Mouse (Mus musculus) urinary bladder, postnatal 25 days (tissue): Measurements from ENCODE around the gene Nfatc2ip.

ENCODE experiments used
- DNase-seq: peaks from one replicate; pipeline ENCODE4 v3.0.0; 2022; ENCODE audit warnings: low spot score

Nfatc2ip gene

DNA sequence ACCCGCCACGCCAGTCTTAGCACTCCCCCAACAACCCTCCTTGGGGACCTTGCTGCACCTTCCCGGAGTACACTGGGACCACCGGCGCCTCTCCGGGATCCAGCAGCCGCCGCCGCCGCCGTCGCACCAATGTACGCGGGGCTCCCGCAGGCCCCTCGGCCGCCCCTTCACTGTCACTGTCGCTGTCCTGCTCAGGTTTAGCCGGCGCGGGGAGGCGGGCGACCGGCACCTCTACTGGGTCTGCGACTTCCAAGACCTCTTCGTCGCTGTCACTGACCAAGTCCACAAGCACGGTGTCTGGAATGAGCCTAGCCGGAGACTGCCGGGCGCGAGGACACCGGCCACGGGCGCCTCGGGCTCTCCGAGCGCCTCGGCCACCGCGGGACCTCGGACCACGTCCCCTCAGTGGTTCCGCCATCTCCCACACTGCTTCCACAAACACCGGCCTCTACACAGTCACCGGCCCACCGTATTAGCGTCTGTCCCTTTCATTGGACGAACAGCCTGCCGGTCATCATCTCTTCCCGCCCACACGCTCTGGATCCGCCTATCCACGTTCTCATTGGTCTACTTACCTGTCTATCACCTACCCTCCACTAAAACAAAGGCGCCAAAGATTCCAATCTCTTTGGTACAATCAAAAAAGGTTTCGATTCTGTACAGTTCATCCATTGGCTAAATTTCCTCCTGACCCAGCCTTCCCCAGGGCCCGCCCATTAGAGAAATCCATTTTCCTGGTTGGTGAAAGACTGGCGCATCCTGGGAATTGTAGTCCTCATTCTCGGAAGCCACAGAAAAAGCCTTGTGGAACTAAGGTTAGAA lies at the start of gene Nfatc2ip:
Gene Nfatc2ip, minus strand, starts transcription at position 440 of the 822 bp plus-strand sequence.
- peak; percentile 90 for DNase-seq

DNA sequence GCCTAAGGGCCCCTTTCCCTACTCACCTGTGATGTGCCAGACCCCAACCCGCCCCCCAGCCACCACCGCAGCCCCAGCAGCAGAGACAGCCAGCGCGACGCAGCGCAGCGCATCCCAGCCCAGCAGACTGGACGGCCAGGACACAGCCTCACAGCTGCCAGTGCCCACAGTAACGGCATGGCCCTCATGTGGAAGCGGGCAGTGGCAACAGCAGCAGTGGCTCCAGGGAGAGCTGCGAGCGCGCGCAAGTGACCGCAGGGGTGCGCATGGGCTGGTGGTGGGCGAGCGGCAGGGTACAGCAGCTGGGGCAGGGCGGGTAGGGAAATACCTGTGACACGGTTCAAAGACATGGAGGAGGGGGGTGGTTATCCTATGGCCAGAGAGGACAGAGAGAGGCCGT lies 49.7 kb upstream of the Nfatc2ip start:
- no peak for DNase-seq

DNA sequence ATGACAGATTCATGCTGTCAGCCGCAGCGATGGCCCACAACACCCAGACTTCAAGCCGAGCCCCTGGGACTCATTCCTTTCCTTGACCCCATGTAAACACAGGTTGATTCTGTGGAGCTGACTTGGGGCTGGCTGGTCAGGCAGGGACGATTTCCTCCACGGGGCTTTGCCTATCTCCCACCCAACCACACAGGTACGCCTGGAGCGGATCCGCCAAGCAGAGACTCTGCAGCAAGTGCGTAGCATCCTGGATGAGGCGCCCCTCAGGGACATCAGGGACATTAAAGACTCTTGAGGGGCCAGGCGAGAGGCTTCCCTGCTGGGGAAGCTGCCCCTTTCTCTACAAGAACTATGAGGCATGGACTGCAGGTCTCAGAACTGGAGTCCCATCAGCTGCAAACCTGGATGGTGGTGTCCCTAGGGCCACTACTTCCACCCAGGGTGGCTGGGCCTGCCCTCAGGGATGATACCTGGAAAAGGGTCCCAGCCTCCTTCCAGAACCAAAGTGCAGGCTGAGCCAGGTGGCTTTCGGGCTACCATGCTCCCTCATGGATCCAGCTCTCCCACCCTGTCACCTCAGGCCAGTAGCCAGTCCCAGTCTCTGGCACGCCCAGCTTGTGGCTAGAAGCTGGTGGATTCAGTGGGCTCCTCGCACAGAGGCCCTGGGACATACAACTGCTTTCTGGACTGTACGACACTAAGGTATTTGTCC lies 48.7 kb upstream of the Nfatc2ip start:
- DNase-seq: no peak

DNA sequence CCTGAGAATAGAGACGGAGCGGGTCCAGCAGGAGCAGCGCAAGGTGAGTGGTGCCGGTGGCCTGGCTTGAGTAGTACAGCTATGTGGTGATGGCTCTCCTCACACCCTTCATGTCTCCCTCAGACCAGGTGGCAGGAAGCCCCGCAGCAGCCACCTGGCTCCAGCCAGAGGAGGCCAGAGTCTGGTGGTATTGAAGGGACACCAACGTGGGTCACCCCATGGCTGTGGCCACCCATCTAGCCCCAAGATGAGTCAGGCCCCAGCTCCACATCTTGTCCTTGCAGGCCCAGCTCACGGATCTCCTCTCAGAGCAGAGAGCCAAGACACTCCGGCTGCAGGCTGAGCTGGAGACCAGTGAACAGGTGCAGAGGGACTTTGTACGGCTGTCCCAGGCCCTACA lies 48.0 kb upstream of the Nfatc2ip start:
- DNase-seq: no peak

DNA sequence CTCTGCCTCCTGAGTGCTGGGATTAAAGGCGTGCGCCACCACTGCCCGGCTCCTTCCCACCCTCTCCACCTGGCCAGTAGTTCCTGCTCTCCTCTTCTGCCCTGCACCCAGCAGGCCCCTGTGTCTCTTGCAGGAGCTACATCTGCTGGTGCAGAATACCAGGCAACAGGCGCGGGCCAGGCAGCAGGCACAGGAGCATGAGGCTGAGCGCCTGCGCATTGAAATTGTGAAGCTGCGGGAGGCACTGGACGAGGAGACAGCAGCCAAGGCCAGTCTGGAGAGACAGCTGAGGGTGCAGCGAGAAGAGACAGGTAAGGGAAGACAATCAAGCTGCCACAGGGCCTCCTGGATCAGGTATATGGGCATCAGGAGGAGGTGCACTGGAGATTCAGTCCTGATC lies 47.5 kb upstream of the Nfatc2ip start:
- no peak for DNase-seq

DNA sequence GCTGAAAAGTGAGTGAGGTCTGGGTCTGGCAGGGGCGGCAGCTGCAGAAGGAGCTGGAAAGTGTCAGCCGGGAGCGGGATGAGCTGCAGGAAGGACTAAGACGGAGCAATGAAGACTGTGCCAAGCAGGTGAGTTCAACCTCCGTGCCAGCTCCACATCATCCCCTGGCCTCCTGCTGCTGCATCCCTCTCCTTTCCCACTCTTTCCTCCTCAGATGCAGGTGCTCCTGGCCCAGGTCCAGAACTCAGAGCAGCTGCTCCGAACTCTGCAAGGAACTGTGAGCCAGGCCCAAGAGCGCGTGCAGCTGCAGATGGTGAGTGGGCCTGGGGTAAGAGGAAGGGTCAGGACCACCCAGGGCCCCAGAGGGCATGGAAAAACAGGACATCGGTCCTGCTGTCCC lies 43.6 kb upstream of the Nfatc2ip start:
- DNase-seq: no peak

DNA sequence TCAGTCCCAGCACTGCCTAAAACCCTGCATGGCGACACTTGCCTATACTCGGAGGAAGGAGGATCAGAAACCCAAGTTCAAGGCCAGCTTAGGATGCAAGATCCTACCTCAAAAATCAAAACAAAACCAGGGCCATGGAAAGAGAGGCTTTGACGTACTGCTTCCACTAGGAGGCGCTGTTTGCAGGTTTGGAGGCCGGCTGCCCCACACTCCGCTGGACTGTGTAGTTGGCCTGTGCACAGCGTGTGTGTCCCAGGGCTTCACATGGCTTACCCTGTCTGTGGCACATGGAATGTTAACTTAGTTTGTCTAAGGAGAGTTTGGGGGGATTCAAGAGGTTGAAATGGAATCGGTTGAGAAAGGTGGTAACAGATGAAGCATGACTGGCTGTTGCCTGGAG lies 40.3 kb upstream of the Nfatc2ip start:
- peak; percentile 66 for DNase-seq

DNA sequence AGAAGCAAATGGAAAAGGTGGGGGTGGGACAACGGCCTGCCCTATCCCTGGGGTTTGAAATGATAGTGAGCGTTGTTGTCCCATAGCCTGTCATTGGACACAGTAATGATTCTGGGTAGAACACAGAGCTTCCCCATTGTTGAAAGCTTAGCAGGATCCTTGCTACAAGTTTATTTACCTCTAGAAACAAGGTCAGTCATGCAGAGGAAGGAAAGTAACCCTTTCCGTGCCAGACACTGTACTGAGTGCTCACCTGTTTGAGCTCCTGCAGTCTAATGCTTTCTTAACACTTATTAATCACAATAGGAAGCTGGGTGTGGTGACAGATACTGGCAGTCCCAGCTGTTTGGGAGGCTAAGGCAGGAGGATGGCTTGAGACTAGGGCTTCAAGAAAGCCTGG lies 39.3 kb upstream of the Nfatc2ip start:
- no peak for DNase-seq

DNA sequence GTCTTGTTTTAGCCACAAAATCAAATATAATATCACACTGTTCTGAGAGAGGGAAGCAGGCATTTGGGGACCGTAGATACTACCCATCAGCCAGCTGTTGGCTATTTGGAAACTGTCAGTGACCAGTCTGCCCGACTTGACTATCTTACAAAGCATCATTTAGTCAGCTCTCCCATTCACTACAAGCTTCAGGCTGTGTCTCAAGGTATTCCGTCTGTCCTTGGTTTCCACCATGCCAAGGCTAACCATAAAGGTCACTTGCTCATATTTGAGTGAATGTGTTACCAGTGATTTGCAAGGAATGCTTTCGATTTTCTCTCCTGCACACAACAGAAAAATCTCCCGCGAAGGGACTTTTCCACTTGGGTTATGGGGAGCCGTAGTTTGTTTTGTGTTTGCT lies 38.2 kb upstream of the Nfatc2ip start:
- no peak for DNase-seq

DNA sequence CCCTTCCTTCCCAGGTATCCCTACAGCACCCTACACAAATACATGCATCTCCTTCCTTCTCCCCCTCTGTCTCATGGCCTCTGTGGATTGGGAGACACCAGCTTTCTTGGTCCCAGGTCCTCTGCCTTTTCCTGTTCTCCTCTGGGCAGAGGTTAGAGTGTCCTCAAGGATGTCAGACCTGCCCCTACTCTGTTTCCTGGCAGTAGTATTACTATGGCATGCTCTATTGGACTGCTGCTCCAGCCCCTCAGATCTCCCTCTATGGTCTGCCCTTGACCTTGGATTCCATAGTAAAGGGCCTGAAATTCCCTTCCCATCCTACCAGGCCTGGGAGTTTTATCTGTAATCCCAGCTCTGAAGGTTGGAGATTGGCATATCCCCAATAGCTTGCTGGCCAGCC lies 33.6 kb upstream of the Nfatc2ip start:
- no peak for DNase-seq

DNA sequence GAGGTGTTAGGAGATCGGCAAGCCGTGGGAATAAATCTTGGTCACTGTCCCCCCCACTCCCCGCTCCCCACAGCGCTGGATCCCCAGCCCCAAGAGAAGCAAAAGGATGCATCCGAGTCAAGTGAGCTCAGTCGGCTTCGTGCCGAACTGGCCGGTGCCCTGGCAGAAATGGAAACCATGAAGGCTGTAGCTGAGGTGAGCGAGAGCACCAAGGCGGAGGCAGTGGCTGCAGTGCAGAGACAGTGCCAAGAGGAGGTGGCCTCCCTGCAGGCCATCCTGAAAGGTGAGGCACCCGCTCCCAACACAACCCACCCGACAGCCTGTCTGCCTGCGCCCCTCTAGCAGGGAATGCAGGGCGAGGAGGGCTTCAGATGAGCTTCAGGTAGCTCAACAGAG lies 33.0 kb upstream of the Nfatc2ip start:
- no peak for DNase-seq

DNA sequence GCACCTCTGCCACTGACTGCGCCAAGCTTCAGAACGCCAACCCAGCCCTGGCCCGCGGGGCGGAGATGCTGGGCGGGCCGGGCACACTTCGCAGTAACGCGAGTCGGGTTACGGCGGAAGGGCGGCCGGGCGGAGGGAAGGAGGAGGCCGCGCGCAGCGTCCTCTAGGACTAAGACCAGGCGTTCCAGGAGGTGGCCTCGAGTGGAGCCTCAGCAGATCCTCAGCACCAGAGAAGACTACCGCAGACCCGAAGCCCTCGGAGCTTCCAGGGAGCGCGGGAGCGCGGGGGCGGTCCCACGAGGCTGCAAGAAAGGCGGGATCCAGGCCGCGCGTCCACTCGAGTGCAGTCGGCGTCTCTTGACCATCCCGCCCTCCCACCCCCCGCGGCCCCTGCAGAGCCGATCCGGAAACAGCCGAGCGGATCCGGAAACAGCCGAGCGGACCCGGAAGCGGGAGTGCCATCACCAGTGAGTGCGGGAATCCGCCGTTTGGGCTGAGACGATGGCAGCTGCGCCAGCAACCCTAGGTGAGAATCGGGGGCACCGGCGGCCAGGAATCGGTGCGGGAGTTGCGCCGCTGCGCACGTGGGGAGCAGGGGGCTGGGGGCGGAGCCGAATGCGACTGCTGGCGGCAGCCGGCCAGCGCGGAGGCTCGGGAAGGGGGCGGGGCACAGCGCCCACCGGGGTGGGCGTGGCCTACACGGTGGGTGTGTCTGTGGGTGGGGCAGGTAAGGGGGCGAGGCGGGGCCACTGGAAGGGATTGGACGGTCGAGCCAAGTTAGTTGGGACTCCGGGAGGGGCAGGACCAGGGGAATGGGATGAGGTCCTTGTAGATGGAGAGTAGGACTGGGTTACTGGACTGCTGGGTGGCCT lies 32.3 kb upstream of the Nfatc2ip start, which contains the start of gene Rabep2:
Gene Rabep2, plus strand, starts transcription at position 129 of the 872 bp plus-strand sequence.
- DNase-seq: peak; percentile 98

DNA sequence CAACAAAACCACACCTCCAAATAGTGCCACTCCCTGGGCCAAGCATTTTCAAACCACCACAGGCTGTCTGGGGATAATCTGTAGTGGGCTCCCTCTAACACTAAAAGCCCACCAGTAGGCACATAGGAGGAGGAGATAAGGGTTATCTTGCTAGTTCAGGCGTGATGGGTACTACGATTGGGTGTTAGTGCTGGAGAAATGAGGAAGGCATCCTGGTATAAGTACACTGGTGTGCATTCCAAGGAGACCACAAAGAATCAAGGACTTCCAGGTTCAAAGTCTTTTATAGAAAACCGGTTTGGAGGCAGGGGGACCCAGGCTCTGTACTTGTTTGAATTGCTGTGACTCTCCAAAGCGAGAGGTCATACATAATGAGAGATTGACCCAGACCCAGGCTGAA lies 31.6 kb upstream of the Nfatc2ip start:
- DNase-seq: no peak

DNA sequence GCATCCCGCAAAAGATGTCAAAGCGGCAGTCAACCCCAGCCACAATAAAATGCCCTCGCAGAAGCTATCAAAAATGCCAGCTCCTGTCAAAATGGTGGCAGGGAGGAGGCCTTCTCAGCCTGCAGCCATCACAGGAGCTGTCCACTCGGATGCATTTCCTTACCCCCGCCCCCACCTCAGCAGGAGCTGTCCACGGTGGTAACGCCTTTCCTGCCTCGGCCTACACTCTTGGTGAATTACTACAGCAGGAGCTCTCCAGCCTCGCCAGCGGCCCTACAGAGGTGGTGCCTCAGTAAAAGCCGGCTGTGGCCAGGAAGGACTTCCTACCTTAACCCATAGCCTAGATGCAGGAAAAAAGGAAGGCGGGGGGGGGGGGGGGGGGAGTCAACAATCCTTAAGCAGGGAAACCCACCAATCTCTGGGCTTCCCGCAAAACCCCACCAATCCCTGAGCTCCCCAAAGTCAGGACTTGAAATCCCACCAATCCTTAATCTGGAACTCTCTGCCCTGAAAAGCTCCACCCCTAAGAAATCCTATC lies 30.9 kb upstream of the Nfatc2ip start:
- no peak for DNase-seq

DNA sequence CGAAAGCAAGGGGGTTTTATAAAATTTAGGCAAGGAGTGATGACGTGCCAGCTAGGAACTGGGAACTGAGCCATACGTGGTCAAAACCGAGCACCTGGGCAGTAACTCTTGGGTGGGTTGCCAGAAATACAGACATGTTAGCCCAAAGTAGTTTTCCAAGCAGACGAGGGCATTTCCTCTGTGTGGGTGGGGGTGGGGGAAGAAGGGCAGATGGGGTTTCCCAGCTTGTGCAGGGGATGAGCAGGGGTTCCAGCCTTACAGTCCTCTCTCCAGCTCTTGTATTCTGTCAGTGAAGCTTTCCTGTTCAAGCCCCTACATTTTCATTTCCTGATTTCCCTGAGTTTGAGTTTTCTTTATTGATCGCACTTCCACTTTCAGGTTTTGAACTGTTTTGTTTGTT lies 27.6 kb upstream of the Nfatc2ip start:
- no peak for DNase-seq

DNA sequence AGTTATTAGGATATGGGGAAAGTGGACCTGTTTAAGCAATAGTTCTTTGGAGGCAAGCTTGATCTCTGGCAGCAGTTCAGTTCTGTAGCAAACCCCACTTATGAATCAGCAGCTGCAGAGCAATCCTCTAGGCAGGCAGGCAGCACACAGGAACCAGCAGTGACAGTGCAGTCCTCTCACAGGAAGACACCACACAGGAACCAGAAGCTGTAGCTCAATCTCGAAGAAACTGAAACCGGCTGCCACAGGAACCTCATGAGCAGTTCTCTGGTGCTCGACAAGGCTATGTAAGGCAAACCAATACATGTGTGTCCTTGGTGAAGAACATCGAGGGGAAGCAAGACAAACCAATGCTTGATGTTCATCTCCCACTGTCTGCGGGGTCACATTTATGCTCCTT lies 25.2 kb upstream of the Nfatc2ip start:
- DNase-seq: no peak

DNA sequence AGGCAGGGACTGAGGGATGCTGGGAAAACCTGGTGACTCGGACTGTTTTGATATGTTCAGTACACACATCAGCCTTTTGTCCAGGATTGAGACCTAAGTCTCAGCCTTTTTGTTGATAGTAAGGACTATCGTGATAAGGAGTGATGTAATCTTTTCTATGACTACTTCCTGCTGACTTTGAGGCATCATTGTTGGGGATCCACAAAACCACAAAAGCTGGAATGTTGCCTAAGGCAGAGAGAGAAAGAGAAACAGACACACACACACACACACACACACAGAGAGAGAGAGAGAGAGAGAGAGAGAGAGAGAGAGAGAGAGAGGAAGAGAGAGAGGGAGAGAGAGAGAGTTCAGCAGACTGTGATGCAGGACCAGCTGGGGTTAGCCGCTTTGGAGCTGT lies 22.0 kb upstream of the Nfatc2ip start:
- no peak for DNase-seq

DNA sequence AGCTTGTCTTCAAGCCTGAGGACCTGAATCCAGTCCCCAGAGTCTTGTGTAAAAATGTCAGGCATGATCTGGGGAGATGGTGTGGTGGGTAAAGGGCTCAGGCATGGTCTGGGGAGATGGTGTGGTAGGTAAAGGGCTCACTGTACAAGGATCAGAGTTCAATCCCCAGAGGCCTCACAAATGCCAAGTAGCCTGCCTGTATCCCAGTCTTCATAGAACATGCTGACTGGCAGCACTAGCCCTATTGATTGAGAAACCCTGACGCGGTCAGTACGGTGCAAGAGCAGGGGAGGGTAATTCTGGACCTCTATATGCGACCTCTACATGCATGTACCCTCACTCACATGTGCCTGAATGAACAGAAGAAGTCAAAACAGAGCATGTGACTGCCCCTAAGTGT lies 21.1 kb upstream of the Nfatc2ip start:
- no peak for DNase-seq

DNA sequence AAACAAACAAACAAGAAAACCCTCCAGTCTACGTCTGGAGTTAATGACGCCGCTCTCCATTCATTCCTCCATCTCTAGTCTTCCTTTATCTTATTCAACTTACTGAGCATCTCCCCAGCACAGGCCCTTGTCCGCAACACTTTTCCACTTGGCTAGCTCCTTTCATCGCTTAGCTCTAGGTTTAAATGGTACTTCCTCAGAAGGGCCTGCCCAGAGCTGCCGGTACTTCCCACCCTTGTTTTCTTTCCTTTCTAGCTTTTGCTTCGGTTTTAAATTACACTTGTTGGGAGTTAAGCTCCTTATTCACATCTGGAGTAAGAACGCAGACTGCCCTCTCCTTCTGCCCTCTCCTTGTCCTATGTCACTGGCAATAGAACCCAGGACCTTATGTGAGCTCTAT lies 20.5 kb upstream of the Nfatc2ip start:
- no peak for DNase-seq

DNA sequence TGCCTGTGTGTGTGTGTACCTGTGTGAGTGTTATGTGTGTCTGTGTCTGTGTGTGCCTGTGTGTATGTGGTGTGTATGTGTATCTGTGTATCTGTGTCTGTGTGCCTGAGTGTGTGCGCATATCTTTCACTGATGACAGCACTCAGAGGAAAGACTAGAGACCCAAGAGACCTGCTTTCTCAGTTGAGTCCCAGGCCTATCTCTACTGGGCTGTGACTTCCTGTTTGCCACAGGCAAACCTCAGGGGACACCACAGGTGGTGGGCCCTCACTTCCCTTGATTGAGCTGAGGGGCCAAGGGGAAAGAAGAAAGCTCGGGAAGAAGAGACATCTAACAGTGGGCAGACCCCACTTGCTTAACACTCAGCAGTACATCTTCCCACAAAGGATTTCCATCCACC lies 20.1 kb upstream of the Nfatc2ip start:
- no peak for DNase-seq

DNA sequence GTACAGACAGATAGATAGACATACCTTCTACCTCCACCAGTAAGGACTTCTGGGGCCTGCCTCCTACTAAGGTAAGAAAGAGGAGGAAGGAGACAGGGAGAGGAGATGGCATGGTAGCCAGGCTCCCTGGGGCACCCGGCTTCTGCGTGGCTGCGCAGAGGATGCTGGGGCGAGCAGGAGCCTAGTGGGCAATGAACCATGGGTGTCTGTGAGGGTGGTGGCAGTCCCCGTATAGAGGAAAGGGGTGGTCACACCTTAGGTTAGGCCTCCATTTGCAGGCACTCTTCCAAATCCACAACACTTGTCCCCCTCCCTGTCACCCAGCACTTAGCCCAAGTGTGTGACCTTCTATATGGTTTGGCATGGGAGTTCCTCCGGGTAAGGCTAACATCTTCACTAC lies 18.2 kb upstream of the Nfatc2ip start, which contains the start of gene Cd19:
Gene Cd19, minus strand, starts transcription at position 165 of the 400 bp plus-strand sequence.
- no peak for DNase-seq

DNA sequence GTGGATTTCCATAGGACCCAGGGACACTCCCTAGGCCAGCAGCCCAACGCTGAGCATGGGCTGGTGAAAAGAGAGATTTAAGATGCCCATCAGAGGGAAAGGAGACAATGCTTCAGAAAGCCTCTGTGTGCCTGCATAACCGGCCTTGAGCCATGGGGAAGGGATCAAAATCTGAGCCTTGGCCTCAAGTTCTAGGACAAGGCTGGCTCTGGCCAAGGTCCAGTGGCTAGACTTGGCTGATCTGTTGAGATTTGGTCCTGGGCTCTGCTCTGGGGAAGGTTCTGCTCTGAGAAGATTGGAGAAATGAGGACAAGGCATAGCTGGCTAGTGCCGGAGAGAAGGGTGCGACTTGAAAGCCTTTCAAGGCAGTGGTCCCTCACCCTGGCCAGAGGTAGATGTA lies 14.5 kb upstream of the Nfatc2ip start:
- no peak for DNase-seq
